Mouse (Mus musculus): ENCODE data around the gene Unc5cl. TPM values are rescaled to one million over a fixed set of nuclear protein-coding genes. Genes with fewer than 3 reads are reported as not detected.

Unc5cl gene
- 0.15 and 0.17 TPM in 2 replicates for polyA plus RNA-seq (2012; rRNA removed)

DNA sequence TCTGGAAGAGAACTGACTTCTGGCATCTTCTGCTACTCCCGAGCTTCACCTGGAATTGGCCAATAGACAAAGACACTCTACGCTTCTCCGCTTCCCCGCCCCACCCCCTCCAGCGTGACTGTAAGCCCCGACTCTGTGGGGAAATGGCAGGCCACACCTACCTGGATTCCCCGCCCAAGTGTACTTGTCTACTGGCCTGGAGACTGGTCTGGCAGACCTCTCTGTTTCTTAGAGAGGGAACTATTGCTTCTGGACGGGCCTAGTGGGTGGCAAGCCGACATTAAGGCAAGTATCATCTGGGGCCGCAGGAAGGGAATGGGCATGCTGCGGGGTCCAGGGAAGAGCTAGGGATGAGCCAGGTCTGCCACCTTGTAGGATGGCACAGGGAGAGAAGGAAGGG lies at the start of gene Unc5cl:
Gene Unc5cl (plus strand): TSS at position 214 of the 400 bp plus-strand sequence.

DNA sequence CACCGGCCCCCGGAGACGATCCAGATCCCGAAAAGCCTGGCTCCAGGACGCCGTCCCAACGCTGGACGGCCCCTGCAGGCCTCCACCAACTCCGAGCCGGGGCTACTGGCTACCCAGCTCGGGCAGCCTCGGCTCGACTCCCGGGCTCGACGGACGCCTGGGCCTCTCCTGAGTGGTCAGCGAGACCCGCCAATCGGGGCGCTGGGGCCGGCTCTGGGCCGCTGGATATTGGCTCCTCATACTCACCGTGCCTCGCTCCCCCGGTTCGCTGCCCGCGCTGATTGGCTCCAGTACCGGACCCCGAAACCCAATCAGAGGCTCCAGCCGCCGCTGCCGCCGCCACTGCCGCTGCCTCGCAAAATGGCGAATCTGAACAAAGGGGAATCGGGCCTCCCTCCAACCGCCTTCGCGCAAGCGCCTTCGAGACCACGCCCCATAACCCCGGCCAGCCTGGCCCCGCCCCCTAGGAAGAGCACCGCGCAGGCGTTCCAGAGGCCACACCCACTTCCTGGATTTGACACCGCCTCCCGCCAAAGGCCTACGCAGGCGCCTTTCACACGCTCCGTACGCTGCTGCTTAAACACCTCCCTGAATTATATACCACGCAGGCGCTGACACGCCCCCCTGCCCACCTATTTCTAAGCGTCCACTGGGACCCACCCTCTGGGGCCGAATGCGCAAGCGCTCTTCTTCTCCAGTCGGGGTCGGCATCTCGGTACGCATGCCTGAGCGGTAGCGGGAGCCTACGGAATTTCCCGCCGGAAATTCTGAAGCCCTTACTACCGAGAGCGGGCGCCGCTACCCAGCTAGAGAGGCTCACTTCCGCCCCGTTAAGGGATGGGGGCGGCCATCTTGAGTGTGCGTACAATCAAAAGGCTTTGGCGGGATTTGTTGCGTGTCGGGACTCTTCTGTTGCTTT lies 45.1 kb upstream of the Unc5cl start, which contains the start of the genes Nfya and Oard1:
Gene Nfya (minus strand): TSS at position 527 of the 919 bp plus-strand sequence.
Gene Oard1 (plus strand): TSS at position 635 of the 919 bp plus-strand sequence.

DNA sequence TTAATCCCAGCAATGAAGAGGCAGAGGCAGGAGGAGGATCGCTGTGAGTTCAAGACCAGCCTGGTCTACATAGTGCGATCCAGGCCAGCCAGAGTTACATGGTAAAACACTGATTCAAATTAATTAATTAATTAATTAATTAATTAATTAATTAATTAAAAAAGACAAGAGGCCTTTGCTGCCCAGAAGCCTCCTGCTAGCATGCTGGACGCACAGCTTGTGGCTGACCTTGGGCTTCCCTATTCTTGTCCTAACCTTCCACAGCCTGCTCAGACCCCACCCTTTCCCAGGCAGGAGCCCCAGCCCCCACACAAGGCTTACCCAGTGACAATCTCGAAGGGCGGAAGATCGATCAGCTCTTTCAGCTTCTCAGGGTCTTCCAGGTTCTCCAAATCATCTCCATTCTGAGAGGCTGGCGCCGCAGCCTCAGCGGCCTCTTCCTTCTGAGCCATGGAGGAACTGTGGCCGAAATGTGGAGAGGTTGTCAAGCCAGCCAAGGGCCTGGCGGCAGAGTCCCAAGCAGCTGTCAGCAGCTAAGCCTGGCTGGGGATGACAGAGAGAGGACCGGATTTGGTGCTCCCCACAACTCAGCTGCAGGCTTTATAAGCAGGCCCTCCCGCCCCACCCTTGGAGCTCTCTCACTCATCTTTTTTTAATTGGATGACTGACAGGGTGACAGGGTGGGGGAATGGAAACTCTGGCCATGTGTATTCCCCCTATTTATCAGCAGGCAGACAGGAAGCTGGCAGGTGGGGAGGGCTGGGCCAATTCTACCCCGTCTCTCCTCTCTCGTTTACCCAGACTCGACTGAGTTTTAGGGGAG lies 22.3 kb upstream of the Unc5cl start, which contains the start of gene Apobec2:
Gene Apobec2 (minus strand): TSS at position 773 of the 823 bp plus-strand sequence.

DNA sequence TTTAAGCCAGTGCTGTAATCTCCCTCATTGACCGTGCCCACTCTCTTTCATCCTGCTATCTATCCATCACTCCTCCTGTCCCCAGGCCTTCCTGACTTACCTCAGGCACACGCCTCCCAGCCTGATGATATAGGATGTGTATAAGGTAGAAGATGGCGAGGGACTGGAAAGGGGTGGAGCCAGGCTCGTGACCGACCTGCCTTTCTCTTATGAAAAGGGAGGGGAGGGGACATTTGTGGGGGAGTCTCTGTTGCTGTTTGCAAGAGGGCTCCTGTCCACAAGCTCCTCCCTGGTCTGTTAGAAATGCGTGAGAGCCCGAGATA lies 3.4 kb upstream of the Unc5cl start, which contains the start of gene Tspo2:
Gene Tspo2 (minus strand): TSS at position 170 of the 323 bp plus-strand sequence.

Other genes with a start within 250 kb of the Unc5cl start
- 0.03 TPM in 1 of 2 replicates, not detected in the other for gene Trem1, start 222.1 kb upstream of the Unc5cl start, polyA plus RNA-seq (2012; rRNA removed)
- gene Trem3, start 207.1 kb upstream of the Unc5cl start, polyA plus RNA-seq (2012; rRNA removed), result 0.08 and 0.09 TPM in 2 replicates
- 0.09 TPM in 1 of 2 replicates, not detected in the other for gene Treml4, start 190.6 kb upstream of the Unc5cl start, polyA plus RNA-seq (2012; rRNA removed)
- gene Treml2, start 155.4 kb upstream of the Unc5cl start, polyA plus RNA-seq (2012; rRNA removed), result 0.10 and 0.13 TPM in 2 replicates
- 0.03 and 0.09 TPM in 2 replicates for gene B430306N03Rik, start 138.8 kb upstream of the Unc5cl start, polyA plus RNA-seq (2012; rRNA removed)
- gene Trem2, start 108.5 kb upstream of the Unc5cl start, polyA plus RNA-seq (2012; rRNA removed), result 4.7 and 7.9 TPM in 2 replicates
- gene Treml1, start 95.0 kb upstream of the Unc5cl start, polyA plus RNA-seq (2012; rRNA removed), result 0.07 and 0.12 TPM in 2 replicates
- gene Nfya, start 45.0 kb upstream of the Unc5cl start, polyA plus RNA-seq (2012; rRNA removed), result 92.1 and 104 TPM in 2 replicates
- gene Oard1, start 44.9 kb upstream of the Unc5cl start, polyA plus RNA-seq (2012; rRNA removed), result 19.0 and 21.8 TPM in 2 replicates
- 0.32 and 5.4 TPM in 2 replicates for gene Apobec2, start 22.0 kb upstream of the Unc5cl start, polyA plus RNA-seq (2012; rRNA removed)
- gene Tspo2, start 3.4 kb upstream of the Unc5cl start, polyA plus RNA-seq (2012; rRNA removed), result 1.4 and 1.6 TPM in 2 replicates

Measured in central nervous system, embryonic 18 days (tissue).